Mouse (Mus musculus): ENCODE results near the gene She.

She gene

DNA sequence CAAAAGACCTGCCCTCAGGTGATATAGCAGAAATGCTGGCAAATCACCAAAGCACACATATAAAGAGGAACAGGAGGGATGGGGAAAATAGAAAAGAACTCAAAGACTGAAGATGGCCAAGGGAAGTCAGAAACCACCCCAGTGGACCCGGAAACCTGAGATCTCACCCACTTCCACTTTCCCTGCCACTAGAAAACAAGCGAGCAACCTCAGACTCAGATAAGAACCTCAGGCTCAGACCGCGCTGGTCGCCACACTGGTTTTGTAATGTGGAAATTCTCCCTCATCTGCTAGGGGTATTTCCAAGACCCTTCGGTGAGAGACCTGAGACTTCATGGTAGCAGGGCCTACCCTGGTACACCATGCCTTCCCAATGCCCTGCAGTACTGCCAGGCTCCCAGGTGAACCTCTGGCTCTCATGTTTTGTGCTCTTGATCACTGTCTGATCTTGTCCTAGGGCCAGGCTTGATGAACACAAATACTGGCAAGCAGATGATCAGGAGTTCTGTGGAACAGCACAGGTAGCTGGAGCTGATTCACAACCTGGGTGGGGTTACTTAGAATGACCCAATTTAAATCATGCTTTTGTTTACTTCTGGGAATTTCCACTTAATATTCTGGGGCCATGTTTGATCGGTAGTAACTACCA is 56.5 kb downstream of the She start:
- DNase-seq, result no peak

DNA sequence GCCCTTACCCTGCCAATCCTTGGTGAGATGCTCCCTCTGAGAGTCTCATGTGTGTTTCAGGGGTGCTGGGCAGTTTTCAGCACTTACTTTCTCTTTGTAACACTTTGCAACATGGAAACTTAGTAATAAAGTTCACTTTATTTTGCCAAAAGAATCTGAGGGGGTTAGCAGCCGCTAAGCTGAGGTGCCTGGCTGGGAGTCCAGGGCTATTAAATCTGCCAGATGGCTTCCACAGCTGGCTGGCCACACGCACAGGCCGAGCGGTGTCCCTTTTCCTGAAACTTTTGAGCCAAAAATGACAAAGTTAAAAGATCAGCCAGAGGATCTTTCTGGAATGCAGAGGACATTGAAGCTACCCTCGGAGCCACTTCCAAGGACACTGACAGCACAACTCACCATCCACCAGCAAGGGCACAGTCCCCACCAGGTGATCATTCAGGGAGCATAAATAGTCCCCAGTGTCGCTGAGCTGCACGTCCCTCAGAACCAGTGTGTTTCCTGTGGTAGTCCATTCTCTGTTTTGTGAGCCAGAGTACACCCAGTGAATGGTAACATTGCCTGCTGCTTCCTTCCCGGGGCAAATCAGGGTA is 58.8 kb downstream of the She start:
- DNase-seq, result no peak

DNA sequence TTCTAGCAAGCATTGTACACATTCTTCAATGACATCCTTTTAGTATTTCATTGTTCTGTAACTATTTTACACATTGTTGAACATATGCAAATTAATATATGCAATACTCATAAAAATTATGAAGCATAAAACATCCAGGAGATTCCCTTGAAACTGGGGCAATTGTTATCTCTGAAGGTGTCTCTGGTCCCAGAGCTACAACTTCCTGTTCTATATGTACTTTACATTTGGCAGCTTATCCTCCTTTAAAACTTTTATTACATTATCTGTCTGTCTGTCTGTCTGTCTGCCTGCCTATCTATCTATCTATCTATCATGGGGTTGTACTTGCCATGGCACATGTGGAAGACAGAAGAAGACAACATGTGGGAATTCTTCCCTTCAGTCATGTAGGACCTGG is 60.5 kb downstream of the She start:
- no peak for DNase-seq

DNA sequence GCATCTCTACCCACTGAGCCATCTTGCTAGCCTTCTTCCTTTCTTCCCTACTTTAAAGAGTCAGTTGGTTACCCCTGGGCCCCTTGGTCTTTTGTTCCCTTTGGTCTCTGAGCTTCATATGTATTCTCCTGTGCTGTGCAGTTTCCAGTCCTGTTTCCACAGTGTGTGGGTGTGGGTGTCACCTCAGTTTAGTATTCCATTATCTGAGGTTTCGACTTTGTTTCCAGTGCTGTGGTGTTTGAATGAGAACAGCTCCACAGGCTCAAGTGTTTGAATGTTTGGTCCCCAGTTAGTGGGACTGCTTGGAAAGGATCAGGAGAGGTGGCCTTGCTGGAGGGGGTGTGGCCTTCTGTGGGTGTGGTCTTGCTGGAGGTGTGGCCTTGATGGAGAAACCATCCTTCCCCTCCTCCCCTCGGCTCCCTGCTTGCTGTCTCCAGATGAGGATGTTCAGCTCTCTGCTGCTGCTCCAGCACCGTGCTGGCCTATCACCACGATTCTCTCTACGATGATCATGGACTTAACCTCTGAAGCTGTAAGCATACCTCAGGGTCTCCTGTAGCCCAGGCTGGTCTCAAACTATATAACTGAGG is 61.4 kb downstream of the She start:
- DNase-seq, result no peak

DNA sequence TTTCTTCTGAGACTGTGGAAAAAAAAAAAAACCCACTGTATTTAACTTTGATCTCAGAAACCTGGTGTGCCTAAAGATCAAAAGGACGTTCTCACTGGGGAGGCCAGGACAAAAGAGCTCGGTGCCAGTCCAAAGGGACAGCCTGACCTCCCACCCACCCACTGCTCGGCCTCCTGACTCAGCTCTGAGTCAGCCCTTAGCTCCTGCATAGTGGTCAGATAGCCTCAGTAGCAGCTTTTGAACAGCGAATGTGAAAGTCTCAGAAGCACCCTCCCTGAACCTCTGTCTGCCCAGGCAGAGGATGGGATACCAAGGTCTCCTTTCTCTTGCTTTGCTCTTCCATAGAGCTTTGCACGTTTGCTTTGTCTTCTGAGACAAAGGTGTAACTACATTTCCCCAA is 65.4 kb downstream of the She start:
- DNase-seq, result no peak

DNA sequence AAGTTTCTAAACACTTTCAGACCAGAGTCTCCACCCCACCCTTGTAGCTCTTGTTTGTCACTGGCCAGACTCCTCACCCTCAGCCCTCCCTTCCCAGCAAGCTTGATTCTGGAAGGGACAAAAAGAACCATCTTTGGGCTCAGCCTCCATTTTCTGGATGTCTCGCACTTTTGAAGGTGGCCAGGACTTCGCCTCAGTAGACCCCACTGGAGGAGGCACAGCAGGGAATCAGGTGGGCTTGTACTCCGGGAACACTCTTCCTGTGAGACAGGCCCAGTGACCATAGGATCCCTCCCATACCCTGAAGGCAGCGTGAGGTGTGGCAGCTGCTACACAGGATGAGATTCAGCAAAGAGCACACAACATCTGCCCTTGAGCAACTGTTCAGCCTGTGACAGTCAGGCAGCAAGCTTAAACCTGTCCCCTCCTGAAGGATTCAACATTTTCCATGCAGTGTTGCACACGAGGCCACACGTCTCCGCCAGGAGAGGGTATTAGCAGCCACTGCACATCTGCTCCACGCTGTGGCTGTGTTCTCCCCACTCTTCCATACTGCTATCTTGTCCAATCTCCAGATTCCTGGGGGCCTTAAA is 66.1 kb downstream of the She start:
- no peak for DNase-seq

DNA sequence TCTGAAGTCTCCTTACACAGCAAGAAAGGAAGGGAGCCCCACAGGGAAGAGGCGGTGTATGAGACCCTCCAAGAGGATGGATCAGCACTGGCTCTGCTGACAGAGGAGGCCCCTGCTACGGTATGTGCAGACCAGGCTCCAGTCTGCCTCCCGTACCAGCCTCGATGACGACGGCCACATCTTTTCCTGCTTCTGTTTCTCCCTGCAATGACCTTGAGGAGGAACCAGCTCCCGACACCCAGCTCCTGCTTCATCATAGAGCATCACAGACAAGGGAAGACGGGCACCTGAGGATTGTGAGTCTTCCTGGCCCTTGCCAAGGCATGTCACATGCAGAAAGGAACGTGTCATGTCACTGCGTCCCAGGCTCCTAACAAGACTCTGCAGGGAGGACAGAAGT is 66.8 kb downstream of the She start:
- DNase-seq, result no peak

DNA sequence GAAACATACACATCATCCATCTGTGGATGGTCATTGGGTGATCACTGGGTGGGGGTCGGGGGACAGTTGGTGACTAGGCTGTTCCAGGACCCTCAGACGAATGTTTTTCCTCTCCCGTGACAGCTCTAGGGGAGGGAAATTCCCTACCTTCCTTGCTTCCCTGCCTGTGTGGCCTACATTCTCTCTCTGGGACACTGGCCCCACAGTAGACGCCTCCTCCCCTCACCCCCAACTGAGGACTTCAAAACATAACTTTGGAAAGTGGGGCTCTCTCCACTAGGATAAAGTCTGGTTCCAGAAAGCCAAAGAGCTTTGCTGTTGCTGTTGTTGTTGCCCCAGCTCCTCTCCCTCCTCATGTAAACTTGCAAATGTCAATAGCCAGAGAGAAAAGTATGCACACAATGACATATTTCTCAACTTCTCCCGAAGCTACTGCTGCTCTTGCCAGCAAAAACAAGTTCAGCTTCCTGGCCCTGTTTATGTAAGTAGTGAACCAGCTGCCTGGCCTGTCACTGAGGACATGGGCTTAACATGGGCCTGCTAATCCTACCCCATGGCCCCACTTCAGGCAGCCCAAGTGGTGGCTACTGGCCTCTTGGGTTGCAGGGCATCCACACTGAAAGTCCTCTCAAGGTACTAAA is 67.8 kb downstream of the She start:
- DNase-seq, result peak; percentile 37

DNA sequence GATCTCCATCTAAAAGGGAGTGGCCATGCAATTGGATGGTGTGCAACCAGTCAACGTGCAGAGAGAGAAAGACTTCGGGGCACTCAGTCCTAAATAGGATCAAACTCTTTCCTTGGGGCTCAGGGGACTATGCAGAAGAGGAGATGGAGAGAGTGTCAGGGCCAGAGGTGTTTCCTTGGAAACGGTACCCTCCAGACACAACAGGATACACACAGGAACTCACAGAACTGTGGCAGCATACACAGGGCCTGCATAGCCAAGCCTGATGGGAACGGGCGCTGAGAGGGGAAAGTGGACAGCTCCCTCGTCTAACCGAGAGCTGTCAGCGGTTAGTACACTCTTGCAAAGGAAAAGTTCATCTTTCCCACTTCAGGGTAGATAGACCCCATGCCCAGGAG is 68.3 kb downstream of the She start:
- DNase-seq, result no peak

DNA sequence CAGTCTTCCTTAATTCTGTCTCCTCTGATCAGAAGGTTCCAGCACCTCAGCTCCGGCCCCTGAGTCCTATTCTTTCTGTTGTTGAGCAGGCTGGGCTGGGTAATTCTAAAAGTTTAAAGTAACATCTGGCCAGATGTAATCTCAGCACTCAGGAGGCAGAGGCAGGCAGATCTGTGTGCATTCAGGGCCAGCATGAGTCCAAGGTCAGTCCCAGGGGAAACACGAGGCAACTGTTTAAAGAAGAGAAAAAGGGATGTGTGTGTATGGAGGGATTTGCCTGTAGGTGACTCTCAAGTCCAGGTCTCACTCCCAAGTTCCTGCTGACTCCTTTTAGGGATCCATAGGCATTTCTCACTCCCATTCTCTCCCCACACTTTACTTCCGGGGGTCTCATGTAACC is 76.7 kb downstream of the She start:
- no peak for DNase-seq

All from kidney, adult 11 months (tissue).